Mouse (Mus musculus): ENCODE measurements around the gene Hipk1.

DNA sequence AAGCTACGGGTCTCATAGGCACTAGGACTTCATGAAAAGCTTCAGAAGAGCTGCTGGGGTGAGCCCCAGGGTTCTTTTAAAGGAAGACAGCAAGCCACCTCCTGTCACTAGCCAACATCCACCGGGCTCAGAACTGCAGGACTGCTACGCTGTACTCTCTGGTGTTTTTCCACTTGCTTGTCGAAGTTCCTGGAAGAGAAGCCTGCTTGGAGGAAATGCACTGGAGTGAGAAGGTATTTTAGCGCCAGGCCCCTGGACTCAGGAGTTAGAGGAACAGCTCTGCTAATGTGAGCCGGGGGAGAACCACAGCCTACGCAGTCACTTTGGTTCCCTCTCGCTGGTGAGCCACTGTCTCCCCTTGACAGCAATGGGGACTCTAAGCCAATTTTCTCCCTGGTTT lies 11.5 kb upstream of the Hipk1 start:
- TF ChIP-seq CTCF (IDR thresholded peaks at IDR 0.05) (no peak), EP300 (IDR thresholded peaks at IDR 0.05) (no peak)
